Mouse (Mus musculus): Measurements from ENCODE around the gene Metap2.
"Not testable (repeated sequence)": the region's sequence is repeated elsewhere in the genome, so short reads cannot be mapped to it uniquely, and the experiment has no call there.

The Metap2 gene

GRCm38 (mm10) chr10:93909811-93910446, 13.0 kb upstream of the Metap2 start:
- DNase-seq: no peak

GRCm38 (mm10) chr10:93909015-93909414, 12.1 kb upstream of the Metap2 start:
- DNase-seq: no peak

- no peak for DNase-seq
Measured at GRCm38 (mm10) chr10:93908540-93908939, 11.6 kb upstream of the Metap2 start.

GRCm38 (mm10) chr10:93907376-93907775, 10.5 kb upstream of the Metap2 start:
- DNase-seq: no peak

- DNase-seq: no peak
Measured at GRCm38 (mm10) chr10:93899907-93900306, 3.0 kb upstream of the Metap2 start.

GRCm38 (mm10) chr10:93899303-93899702, 2.4 kb upstream of the Metap2 start:
- no peak for DNase-seq

- DNase-seq: no peak
Measured at GRCm38 (mm10) chr10:93892551-93892950, 4.3 kb downstream of the Metap2 start.

GRCm38 (mm10) chr10:93891031-93891430, 5.9 kb downstream of the Metap2 start:
- no peak for DNase-seq

- DNase-seq: no peak
Measured at GRCm38 (mm10) chr10:93890565-93890964, 6.3 kb downstream of the Metap2 start.

- DNase-seq: no peak
Measured at GRCm38 (mm10) chr10:93889976-93890375, 6.9 kb downstream of the Metap2 start.

GRCm38 (mm10) chr10:93889579-93889950, 7.3 kb downstream of the Metap2 start:
- DNase-seq: peak; percentile 96

- DNase-seq: no peak
Measured at GRCm38 (mm10) chr10:93888935-93889578, 7.8 kb downstream of the Metap2 start.

- DNase-seq: no peak
Measured at GRCm38 (mm10) chr10:93888590-93888934, 8.3 kb downstream of the Metap2 start.

- no peak for DNase-seq
Measured at GRCm38 (mm10) chr10:93885839-93886477, 10.9 kb downstream of the Metap2 start.

- no peak for DNase-seq
Measured at GRCm38 (mm10) chr10:93882738-93883364, 14.0 kb downstream of the Metap2 start.

- no peak for DNase-seq
Measured at GRCm38 (mm10) chr10:93881918-93882317, 15.0 kb downstream of the Metap2 start.

GRCm38 (mm10) chr10:93878732-93879131, 18.2 kb downstream of the Metap2 start:
- no peak for DNase-seq

GRCm38 (mm10) chr10:93876772-93877171, 20.1 kb downstream of the Metap2 start:
- DNase-seq: no peak

- no peak for DNase-seq
Measured at GRCm38 (mm10) chr10:93868886-93869285, 28.0 kb downstream of the Metap2 start.

- no peak for DNase-seq
Measured at GRCm38 (mm10) chr10:93868401-93868800, 28.5 kb downstream of the Metap2 start.

- DNase-seq: no peak
Measured at GRCm38 (mm10) chr10:93856095-93856494, 40.8 kb downstream of the Metap2 start.

GRCm38 (mm10) chr10:93855126-93855525, 41.8 kb downstream of the Metap2 start:
- DNase-seq: no peak

- DNase-seq: no peak
Measured at GRCm38 (mm10) chr10:93846706-93847105, 50.2 kb downstream of the Metap2 start.

- DNase-seq: not testable (repeated sequence)
Measured at GRCm38 (mm10) chr10:93835115-93835514, 61.8 kb downstream of the Metap2 start.
